Mouse (Mus musculus) layer of hippocampus, postnatal 25 days (tissue): ENCODE measurements around the gene Pou2f3. TPM values are rescaled to one million over a fixed set of nuclear protein-coding genes. Genes with fewer than 3 reads are reported as not detected.

ENCODE experiments used
- DNase-seq, 2 experiments: peaks; one replicate each; pipeline ENCODE4 v3.0.0; 2022; ENCODE audit warnings: mixed read lengths in 2 of 2, low spot score in 1 of 2; ENCODE audit errors: extremely low spot score in 1 of 2
- total RNA-seq, 2 experiments: library from RNA; stranded (reverse); gene quantifications; 2 replicates each; pipeline ENCODE4 v1.2.3; 2021

The Pou2f3 gene
- under 1 TPM; 0.12 to 0.28 TPM for total RNA-seq

- DNase-seq, result no peak
These were observed at the start of gene Pou2f3 for GRCm38 (mm10) chr9:43210190-43210682. Pou2f3 (minus strand) TSS chr9:43210369.

- no peak for DNase-seq
These were observed 43.1 kb upstream of the Pou2f3 start for GRCm38 (mm10) chr9:43253271-43253681.

GRCm38 (mm10) chr9:43252790-43253189 is 42.6 kb upstream of the Pou2f3 start:
- no peak for DNase-seq

- no peak for DNase-seq
These were observed 41.6 kb upstream of the Pou2f3 start for GRCm38 (mm10) chr9:43251786-43252185.

GRCm38 (mm10) chr9:43246738-43247180 is 36.6 kb upstream of the Pou2f3 start:
- no peak for DNase-seq

- DNase-seq, result no peak
These were observed 35.8 kb upstream of the Pou2f3 start for GRCm38 (mm10) chr9:43245801-43246570.

- no peak for DNase-seq
These were observed 32.3 kb upstream of the Pou2f3 start for GRCm38 (mm10) chr9:43242432-43242831.

- DNase-seq, result no peak
These were observed 31.8 kb upstream of the Pou2f3 start for GRCm38 (mm10) chr9:43241970-43242369.

GRCm38 (mm10) chr9:43241291-43241690 is 31.1 kb upstream of the Pou2f3 start:
- DNase-seq, result no peak

- DNase-seq, result no peak
These were observed 30.4 kb upstream of the Pou2f3 start for GRCm38 (mm10) chr9:43240594-43240900.

- peak; percentile 17 to 45 for DNase-seq
These were observed 29.8 kb upstream of the Pou2f3 start, which contains the start of gene Oaf for GRCm38 (mm10) chr9:43239712-43240593. Oaf (minus strand) TSS chr9:43239911.

GRCm38 (mm10) chr9:43238631-43239545 is 28.7 kb upstream of the Pou2f3 start:
- DNase-seq, result no peak

- DNase-seq, result no peak
These were observed 28.0 kb upstream of the Pou2f3 start for GRCm38 (mm10) chr9:43238167-43238566.

GRCm38 (mm10) chr9:43237111-43237775 is 27.1 kb upstream of the Pou2f3 start:
- DNase-seq, result no peak

GRCm38 (mm10) chr9:43236576-43236975 is 26.4 kb upstream of the Pou2f3 start:
- DNase-seq, result no peak

GRCm38 (mm10) chr9:43236106-43236505 is 25.9 kb upstream of the Pou2f3 start:
- DNase-seq, result no peak

GRCm38 (mm10) chr9:43235336-43235735 is 25.2 kb upstream of the Pou2f3 start:
- DNase-seq, result no peak

- no peak for DNase-seq
These were observed 24.3 kb upstream of the Pou2f3 start for GRCm38 (mm10) chr9:43234496-43234895.

GRCm38 (mm10) chr9:43233515-43233914 is 23.3 kb upstream of the Pou2f3 start:
- no peak for DNase-seq

GRCm38 (mm10) chr9:43233044-43233443 is 22.9 kb upstream of the Pou2f3 start:
- DNase-seq, result no peak
